32 mouse cellular contexts compared by ENCODE assay signal in genomic region chr13:29533586-29533985, GRCm38 (mm10).
"Had no signal": no experiment of that assay in that cellular context is flagged by ENCODE, and none has a peak within 500 bp of the region (broad histone marks: within the 10 kb centered on the region; RNA-seq: fewer than 3 reads in every experiment).

No protein-coding gene starts in this region.

- H3K9ac ChIP-seq: limb, embryonic 12.5 days; limb, embryonic 13.5 days; limb, embryonic 15.5 days; liver, embryonic 12.5 days; liver, embryonic 13.5 days; liver, embryonic 14.5 days; liver, embryonic 15.5 days; liver, postnatal 0 days; lung, embryonic 14.5 days; lung, embryonic 15.5 days; midbrain, embryonic 12.5 days; midbrain, embryonic 13.5 days; midbrain, embryonic 15.5 days; neural tube, embryonic 12.5 days had no signal

- H3K4me3 ChIP-seq: limb, embryonic 10.5 days; limb, embryonic 12.5 days; limb, embryonic 13.5 days; limb, embryonic 15.5 days; liver, embryonic 12.5 days; liver, embryonic 13.5 days; liver, embryonic 15.5 days; lung, embryonic 15.5 days; megakaryocyte, embryonic 14.5 days; midbrain, embryonic 10.5 days; midbrain, embryonic 12.5 days; midbrain, embryonic 13.5 days; midbrain, embryonic 15.5 days; myocyte; neural tube, embryonic 12.5 days had no signal

- H3K9me3 ChIP-seq: limb, embryonic 10.5 days; limb, embryonic 12.5 days; limb, embryonic 13.5 days; limb, embryonic 15.5 days; liver, embryonic 12.5 days; liver, embryonic 13.5 days; liver, embryonic 15.5 days; lung, embryonic 15.5 days; megakaryocyte, embryonic 14.5 days; midbrain, embryonic 10.5 days; midbrain, embryonic 12.5 days; midbrain, embryonic 13.5 days; midbrain, embryonic 15.5 days; neural tube, embryonic 12.5 days had no signal

- H3K27me3 ChIP-seq: limb, embryonic 12.5 days; limb, embryonic 13.5 days; limb, embryonic 15.5 days; liver, embryonic 12.5 days; liver, embryonic 13.5 days; liver, embryonic 15.5 days; lung, embryonic 15.5 days; megakaryocyte, embryonic 14.5 days; midbrain, embryonic 12.5 days; midbrain, embryonic 13.5 days; midbrain, embryonic 15.5 days; neural tube, embryonic 12.5 days had no signal

- DNase-seq: left cerebral cortex, postnatal 4 days; liver; liver, embryonic 13.5 days; liver, postnatal 0 days; lung, adult 18-20 months; lung, adult 2 months; lung, embryonic 14.5 days; lung, postnatal 10 days; lung, postnatal 14 days; lung, postnatal 36 days; lung, postnatal 4 days; midbrain, embryonic 14.5 days had no signal

- H3K4me2 ChIP-seq: limb, embryonic 12.5 days; limb, embryonic 13.5 days; limb, embryonic 15.5 days; liver, embryonic 11.5 days; liver, embryonic 12.5 days; liver, embryonic 13.5 days; liver, embryonic 15.5 days; lung, embryonic 14.5 days; lung, embryonic 15.5 days; midbrain, embryonic 11.5 days; midbrain, embryonic 12.5 days; midbrain, embryonic 13.5 days; midbrain, embryonic 15.5 days; neural tube, embryonic 12.5 days had no signal

- H3K4me1 ChIP-seq: limb, embryonic 10.5 days; limb, embryonic 12.5 days; limb, embryonic 15.5 days; liver, embryonic 12.5 days; liver, embryonic 13.5 days; lung, embryonic 15.5 days; megakaryocyte, embryonic 14.5 days; midbrain, embryonic 15.5 days; neural tube, embryonic 12.5 days had no signal

- ATAC-seq: liver, embryonic 12.5 days; liver, postnatal 0 days; lung, postnatal 0 days; midbrain, embryonic 13.5 days; midbrain, embryonic 15.5 days; midbrain, embryonic 16.5 days had no signal

- H3K27ac ChIP-seq: limb, embryonic 10.5 days; limb, embryonic 12.5 days; limb, embryonic 13.5 days; limb, embryonic 15.5 days; liver, embryonic 12.5 days; liver, embryonic 13.5 days; liver, embryonic 14.5 days; liver, embryonic 15.5 days; lung, embryonic 15.5 days; macrophage; midbrain, embryonic 10.5 days; midbrain, embryonic 12.5 days; midbrain, embryonic 13.5 days; midbrain, embryonic 15.5 days; neural tube, embryonic 12.5 days had no signal

- H3K36me3 ChIP-seq: limb, embryonic 10.5 days; limb, embryonic 12.5 days; limb, embryonic 13.5 days; limb, embryonic 15.5 days; liver, embryonic 12.5 days; liver, embryonic 13.5 days; liver, embryonic 15.5 days; lung, embryonic 15.5 days; midbrain, embryonic 10.5 days; midbrain, embryonic 12.5 days; midbrain, embryonic 13.5 days; midbrain, embryonic 15.5 days; neural tube, embryonic 12.5 days had no signal
